Comparison of ENCODE assay signal across 16 mouse cellular contexts in the genomic region with DNA sequence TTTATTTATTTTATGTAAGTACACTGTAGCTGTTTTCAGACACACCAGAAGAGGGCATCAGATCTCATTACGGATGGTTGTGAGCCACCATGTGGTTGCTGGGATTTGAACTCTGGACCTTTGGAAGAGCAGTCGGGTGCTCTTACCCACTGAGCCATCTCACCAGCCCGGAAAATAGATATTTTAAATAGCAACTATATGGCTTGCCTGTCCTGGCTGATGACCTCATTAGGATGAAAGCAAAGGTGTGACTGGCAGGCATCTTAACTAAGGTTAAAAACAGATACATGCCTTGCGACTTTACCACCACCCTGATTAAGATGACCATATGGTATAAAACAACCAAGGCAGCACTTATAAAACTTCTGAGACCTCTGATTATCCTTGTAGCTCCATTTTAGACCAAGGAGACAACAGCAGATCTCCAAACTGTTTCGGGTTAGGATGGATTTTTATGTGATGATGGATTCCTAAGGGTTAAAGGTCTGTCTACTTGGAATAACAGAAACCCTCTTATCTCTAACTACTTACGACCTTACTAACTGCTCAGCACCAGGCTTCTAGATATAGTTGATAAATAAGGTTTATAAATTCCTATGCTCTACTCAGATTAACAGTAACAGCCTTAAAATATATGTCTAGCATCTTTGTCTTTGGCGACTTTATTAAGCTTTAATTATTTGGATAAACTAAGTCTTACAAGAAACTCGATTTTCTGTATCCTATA.
"Had no signal": no experiment of that assay in that cellular context is flagged by ENCODE, and none has a peak within 500 bp of the region (broad histone marks: within the 10 kb centered on the region; RNA-seq: fewer than 3 reads in every experiment).

No protein-coding gene starts in this region.

- H3K4me1 ChIP-seq: neural tube, embryonic 13.5 days; neural tube, embryonic 15.5 days; stomach, embryonic 15.5 days had no signal

- H3K27ac ChIP-seq: neural tube, embryonic 13.5 days; neural tube, embryonic 15.5 days; stomach, embryonic 15.5 days; stomach, postnatal 0 days had no signal

- H3K36me3 ChIP-seq: neural tube, embryonic 13.5 days; neural tube, embryonic 15.5 days; stomach, embryonic 15.5 days had no signal

- H3K4me3 ChIP-seq: neural tube, embryonic 13.5 days; neural tube, embryonic 15.5 days; stomach, embryonic 15.5 days had no signal

- DNase-seq: retina, postnatal 1 day; right cerebral cortex, adult 18-20 months; right cerebral cortex, postnatal 14 days; right cerebral cortex, postnatal 25 days; right cerebral cortex, postnatal 4 days; spleen, adult 18-20 months; thymus, adult 18-20 months; thymus, adult 2 months; thymus, postnatal 14 days; thymus, postnatal 25 days; thymus, postnatal 36 days; thymus, postnatal 4 days had no signal

- H3K4me2 ChIP-seq: neural tube, embryonic 13.5 days; neural tube, embryonic 15.5 days; stomach, embryonic 15.5 days had no signal

- H3K9me3 ChIP-seq: neural tube, embryonic 13.5 days; neural tube, embryonic 15.5 days; stomach, embryonic 15.5 days had no signal

- H3K9ac ChIP-seq: neural tube, embryonic 13.5 days; neural tube, embryonic 15.5 days; stomach, embryonic 15.5 days had no signal

- H3K27me3 ChIP-seq: neural tube, embryonic 13.5 days; neural tube, embryonic 15.5 days; stomach, embryonic 15.5 days had no signal
